Mouse (Mus musculus): ENCODE measurements around the gene Slc50a1.

The Slc50a1 gene

DNA sequence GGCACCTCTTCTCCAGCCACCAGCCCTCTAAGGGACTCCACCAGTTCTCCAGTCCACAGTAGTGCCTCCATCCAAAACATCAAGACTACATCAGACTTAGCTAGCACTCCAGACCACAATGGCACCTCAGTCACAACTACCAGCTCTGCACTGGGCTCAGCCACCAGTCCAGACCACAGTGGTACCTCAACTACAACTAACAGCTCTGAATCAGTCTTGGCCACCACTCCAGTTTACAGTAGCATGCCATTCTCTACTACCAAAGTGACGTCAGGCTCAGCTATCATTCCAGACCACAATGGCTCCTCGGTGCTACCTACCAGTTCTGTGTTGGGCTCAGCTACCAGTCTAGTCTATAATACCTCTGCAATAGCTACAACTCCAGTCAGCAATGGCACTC lies 39.8 kb downstream of the Slc50a1 start:
- no peak for DNase-seq (ENCODE audit: low read depth)

DNA sequence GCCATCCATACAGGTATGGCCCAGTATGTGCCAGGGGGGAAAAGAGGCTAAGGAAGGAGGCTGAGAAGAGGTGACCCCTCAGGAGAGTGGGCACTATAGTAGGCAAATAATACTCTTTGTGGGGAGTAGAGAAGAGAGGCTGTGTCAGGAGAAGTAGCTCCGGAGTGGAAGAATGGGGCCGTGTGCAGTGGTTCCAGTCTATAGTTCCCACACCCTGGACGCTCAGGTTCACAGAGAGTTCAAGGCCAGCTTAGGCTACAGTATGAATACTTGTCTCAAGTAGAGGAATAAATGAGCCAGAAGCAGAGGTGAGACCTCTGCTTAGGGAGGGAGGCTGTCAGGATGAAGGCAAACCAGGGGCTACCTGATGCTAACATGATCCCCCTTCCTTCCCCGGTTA lies 41.1 kb downstream of the Slc50a1 start:
- DNase-seq (ENCODE audit: low read depth), result no peak

DNA sequence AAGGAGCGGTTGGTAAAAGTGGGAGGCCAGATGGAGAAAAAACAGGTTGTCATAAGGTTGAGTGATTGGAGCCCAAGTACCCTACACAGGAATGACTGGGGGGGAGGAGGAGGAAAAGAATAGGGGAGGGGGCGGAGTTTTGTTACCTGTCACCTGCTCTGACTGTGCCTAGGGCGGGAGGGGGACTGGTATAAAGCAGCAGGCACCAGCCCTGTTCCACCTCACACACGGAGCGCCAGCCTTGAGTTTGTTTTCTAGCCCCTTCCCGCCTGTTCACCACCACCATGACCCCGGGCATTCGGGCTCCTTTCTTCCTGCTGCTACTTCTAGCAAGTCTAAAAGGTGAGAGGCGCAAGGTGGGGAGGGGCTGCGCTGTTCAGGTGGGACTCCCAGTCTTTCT lies 41.5 kb downstream of the Slc50a1 start, which contains the start of gene Muc1:
Gene Muc1 (plus strand): TSS at position 222 of the 400 bp plus-strand sequence.
- no peak for DNase-seq (ENCODE audit: low read depth)

DNA sequence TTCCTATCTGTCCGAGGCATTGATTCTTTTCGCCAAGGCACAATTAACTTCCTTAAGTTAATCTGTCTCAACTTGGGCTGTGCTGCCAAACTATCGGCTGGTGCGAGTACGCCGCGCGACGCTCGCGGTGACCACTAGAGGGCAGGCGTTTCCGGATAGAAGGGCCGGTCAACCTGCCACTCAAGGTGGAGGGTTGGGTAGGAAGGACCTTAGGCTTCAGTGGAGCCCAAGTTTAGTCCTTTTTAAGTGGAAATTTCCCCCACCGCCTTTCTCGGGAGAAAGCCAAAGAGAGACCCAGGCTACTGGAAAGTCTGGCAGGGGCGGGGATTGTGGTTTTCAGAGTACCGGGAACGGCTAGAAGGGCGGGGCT lies 42.2 kb downstream of the Slc50a1 start:
- peak; percentile 94 for DNase-seq (ENCODE audit: low read depth)

DNA sequence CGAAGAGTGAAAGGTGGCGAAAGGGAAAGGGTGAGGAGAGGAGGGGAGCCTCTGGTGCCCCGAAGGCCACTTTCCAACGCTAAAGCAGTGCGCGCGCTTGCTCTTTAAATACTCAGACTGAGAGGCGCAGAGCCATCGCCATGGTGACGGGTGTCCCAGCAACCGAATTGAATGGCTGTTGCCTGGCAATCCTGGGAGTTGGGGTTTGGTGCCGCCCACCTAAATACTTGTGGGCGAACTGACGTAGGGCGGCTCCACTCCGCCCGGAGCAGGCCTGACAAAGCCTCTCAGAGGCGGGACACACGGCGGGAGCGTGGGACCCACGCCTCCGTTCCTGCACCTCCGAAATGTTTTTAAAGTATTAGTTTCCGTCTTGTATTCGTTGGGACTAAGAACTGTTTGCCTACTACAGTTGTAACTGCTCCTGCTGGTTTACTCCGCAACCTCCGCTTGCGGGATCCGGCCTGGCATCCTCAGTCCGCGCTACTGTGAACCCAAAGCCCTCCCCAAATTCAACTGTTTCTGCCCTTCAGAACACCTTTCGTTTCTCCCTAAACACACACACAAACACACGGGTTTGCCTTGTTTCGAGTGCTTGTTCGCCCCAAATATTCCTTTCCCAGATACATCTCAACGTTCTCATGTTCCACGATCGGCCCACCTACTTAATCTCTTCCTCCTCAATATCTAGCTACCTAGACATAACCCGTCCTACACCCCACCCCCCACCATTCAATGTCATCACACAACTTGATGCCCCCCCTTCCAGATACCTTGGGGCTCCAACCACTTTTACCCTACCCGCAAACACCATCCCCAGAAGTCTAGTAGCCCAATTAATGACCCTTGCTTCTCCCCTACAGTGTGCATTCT lies 42.8 kb downstream of the Slc50a1 start:
- peak; percentile 95 for DNase-seq (ENCODE audit: low read depth)

DNA sequence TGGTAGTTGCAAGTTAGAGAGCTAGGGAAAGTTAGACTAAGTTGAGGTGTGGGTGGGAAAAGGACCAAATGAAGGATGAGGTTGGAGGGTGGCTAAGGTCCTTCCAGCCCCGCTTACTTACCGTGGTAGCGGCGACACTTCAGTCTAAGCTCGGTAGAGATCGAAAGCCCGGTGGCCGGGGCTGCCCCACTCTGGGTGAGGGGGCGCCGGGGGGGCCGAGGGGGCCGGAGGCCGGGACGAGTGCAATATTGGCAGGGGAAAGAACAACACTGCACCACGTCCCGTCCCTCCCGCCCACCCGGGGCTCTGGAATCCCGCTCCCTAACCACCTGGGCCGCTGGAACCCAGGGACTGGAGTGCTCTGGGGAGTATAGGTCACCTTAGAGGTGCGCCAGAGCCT lies 43.5 kb downstream of the Slc50a1 start, which contains the start of gene Mtx1:
Gene Mtx1 (minus strand): TSS at position 189 of the 400 bp plus-strand sequence.
- DNase-seq (ENCODE audit: low read depth), result no peak

DNA sequence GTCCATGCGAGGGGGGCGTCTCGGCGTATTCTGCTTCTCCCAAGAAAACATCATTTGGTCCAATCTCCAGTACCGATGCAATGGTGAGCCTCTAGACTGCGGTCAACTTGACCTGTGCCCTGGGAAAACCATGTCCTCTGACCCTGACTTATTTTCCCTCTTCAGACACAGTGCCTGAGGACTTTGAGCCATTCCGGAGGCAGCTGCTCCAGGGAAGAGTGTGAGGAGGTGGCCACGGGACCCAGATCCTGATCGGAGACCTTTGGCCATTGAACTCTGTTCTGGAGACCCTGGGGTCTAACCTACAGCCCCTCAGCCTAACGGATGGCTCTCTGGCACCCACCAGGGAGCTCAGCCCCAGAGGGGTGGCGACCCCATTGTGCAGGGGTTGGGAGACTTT lies 44.0 kb downstream of the Slc50a1 start:
- DNase-seq (ENCODE audit: low read depth), result no peak

DNA sequence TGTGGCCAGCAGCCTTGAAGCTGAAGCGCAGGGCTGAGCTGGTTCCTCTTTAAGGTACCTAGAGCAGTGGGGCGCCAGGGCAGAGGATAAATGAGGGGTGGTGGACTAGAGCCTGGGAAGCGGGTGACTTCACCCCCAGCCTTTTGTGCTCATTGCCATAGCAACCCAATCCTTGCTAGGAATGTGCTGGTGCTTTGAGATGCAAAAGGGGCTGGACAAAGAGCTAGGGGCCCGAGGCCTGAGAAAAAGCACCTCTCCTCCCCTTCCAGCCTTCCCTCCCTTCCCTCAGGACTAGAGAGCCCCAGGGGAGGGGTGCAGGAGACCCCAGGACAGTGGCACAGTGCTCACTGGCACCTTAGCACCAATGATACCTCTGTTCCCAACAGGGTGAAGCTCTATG lies 44.5 kb downstream of the Slc50a1 start:
- no peak for DNase-seq (ENCODE audit: low read depth)

DNA sequence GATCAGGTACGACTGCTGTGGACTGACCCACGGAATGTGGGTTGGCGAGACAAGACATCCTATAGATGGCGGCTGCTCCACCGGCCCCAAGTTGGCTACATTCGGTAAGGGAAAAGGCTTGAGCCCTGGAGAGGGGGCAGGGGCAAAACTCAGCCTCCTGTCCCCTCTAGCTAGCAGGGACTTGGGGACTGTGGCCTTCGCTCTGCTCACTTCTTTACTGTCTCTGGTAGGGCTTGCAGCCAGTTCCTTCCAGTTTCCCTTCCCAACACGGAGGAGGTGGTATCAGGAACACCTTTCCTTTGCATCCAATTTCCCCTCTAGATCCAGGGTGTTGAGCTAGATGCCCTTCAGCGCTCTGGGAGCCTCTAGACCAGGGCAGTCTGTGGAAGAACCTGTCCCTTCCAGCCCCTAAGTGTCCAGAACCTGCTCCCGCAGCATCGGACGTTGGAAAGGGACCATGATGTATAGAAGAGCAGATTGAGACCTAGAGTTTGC lies 45.0 kb downstream of the Slc50a1 start:
- DNase-seq (ENCODE audit: low read depth), result no peak

DNA sequence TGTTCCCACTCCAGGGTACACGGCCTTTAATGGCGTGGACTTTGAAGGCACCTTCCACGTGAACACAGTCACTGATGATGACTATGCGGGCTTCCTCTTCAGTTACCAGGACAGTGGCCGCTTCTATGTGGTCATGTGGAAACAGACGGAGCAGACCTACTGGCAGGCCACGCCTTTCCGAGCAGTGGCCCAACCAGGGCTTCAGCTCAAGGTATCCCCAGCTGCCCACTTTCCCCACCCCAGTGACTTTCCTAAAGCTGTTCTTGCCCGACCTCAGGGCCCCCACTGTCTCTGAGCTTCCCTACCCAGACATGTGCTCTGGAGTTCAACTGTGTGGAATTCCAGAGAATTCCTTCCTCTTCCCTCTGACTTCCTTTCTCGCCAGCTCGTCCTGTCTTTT lies 45.6 kb downstream of the Slc50a1 start:
- no peak for DNase-seq (ENCODE audit: low read depth)

DNA sequence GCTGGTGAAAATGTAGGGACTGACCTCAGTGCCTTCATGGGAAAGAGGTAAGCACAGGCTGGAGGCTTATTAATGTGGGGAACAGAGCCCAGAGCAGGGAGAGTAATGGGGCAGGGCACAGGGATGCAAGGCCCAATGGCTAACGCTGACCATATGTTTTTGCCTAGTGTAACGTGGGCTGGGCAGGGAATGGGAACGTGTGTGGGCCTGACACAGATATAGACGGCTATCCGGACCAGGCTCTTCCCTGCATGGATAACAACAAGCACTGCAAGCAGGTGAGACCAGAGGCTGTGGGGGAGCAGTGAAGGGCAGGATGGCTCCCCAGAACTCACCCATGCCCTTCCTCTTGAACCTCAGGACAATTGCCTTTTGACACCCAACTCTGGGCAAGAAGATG lies 49.2 kb downstream of the Slc50a1 start:
- DNase-seq (ENCODE audit: low read depth), result no peak

DNA sequence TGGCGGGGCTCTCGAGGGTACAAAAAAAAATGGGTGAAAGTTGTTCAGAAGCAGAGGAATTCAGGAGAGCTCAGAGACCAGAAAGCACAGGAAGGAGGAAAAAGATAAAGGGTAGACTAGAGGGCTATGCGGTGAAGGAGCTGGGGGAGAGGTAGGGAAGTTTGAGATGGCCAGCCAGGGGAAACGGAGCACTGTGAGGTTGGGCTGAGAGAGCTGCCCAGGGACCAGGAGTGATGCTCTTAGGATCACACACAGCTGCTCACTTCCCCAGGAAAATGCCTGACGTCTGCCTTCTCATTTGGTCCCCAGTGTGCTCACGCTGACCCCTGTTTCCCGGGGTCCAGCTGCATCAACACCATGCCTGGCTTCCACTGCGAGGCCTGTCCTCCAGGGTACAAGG lies 50.8 kb downstream of the Slc50a1 start:
- DNase-seq (ENCODE audit: low read depth), result peak; percentile 50

DNA sequence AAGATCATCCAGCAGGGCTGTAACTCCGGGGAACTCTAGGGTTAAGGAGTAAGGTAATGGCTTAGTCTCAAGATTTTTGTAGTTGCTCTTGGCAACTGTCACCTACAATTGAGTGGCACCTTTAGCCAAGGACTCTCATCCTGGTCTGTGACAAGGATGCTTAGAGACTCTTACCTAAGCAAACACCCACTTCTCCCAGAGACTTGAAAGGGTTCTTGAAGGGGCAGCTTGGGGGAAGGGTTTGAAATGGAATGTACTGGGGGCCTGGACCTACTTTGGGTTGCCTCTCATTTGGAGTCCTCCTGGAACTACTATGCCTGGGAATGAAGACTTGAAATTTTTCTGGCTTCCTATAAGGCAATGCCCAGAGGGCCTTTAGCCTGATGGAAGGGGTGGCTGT lies 52.1 kb downstream of the Slc50a1 start:
- no peak for DNase-seq (ENCODE audit: low read depth)
